Mouse (Mus musculus) kidney, adult 2 months (tissue): Measurements from ENCODE around the gene Wrb.

ENCODE experiments used
- CTCF ChIP-seq: fragments of 200-500 bp; conservative IDR thresholded peaks from 2 replicates; pipeline ENCODE4 v1.5.1; 2011; ENCODE audit warnings: low read depth, mild to moderate bottlenecking, control low read depth, low read length, moderate library complexity, mixed read lengths; ENCODE audit not compliant: insufficient read depth, insufficient read length
- POLR2A ChIP-seq: fragments of 200-500 bp; IDR thresholded peaks from one replicate; pipeline ENCODE4 v1.6.1; 2011; ENCODE audit warnings: low read depth, low read length, control low read depth

GRCm38 (mm10) chr16:96179156-96179555 is 33.9 kb downstream of the Wrb start:
- TF ChIP-seq CTCF (no peak), POLR2A (no peak)
